Mouse (Mus musculus): ENCODE data around the gene Map7d1.

- TF ChIP-seq CTCF (IDR thresholded peaks at IDR 0.05) (peak; percentile 51), EP300 (IDR thresholded peaks at IDR 0.05) (no peak)
Observed at GRCm38 (mm10) chr4:126296617-126297101, 40.5 kb upstream of the Map7d1 start.
